Mouse (Mus musculus) urinary bladder, postnatal 10 days (tissue): Measurements from ENCODE around the gene Maneal.

Source experiments
- DNase-seq: peaks from one replicate; pipeline ENCODE4 v3.0.0; 2022; ENCODE audit warnings: low spot score

Gene Maneal

GRCm38 (mm10) chr4:124849631-124850260 lies 12.2 kb downstream of the Maneal start:
- DNase-seq, result no peak

DNA sequence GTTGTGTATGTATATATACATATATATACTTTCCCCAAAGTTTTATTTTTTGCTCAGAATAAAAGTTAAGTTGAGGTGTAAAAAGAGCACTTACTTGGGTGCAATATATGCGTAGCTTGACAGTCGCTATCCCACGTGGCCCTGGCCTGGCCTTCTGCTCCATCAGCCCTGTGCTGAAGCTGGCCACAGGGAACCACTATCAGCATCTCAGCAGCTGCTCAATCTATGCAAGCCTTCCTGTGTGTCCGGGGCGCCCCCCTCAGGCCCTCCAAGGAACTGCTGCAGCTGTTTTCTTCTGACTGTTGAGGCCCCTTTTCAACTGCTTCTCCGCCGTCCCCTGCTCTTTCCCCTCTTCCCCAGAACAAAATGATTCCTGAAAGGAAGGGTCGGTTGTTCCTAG lies 14.4 kb downstream of the Maneal start:
- peak; percentile 40 for DNase-seq

DNA sequence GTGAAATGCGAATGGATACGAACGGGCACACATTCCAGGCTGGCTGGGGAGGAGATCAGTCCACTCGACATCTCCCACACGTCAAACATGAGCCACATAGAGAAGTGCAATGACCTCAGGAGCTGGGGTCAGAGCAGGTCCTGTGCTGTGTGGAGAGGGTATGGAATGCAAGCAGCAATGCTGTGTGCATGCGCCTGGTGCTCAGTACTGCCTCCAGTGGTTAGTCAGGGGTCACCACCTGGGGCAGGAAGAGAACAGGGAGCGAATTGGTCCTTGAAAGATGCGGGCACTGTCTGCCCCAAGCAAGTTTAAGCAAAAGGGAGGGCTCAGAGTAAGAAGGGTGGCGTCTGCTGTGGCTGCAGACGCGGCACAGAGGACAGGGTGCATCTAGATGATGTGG lies 18.5 kb downstream of the Maneal start:
- no peak for DNase-seq

GRCm38 (mm10) chr4:124840998-124841397 lies 21.0 kb downstream of the Maneal start:
- no peak for DNase-seq

- no peak for DNase-seq
Observed at GRCm38 (mm10) chr4:124838035-124838700, 23.8 kb downstream of the Maneal start.

- no peak for DNase-seq
Observed at GRCm38 (mm10) chr4:124832796-124833195, 29.2 kb downstream of the Maneal start.

- no peak for DNase-seq
Observed at GRCm38 (mm10) chr4:124829671-124830070, 32.3 kb downstream of the Maneal start.

GRCm38 (mm10) chr4:124825371-124825965 lies 36.5 kb downstream of the Maneal start:
- no peak for DNase-seq

GRCm38 (mm10) chr4:124824967-124825366 lies 37.0 kb downstream of the Maneal start:
- DNase-seq, result no peak

- no peak for DNase-seq
Observed at GRCm38 (mm10) chr4:124818832-124819231, 43.1 kb downstream of the Maneal start.

DNA sequence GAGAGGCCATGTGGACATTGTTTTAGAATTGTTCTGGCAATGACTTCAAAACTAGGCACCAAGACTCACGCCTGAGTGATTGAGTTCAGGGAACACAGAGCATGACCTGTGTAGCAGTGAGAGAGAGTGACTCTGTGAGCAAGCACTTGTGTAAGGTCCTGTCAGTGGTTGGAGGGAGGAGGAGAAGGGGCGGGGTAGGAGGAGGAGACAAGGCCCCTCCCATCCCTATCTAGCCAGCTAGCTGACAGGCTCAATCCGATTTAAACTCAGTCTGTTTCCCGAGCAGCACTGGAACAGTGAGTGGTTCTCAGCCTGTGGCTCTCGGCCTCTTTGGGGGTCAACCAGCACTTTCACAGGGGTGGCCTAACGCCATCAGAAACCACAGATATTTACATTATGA lies 44.2 kb downstream of the Maneal start:
- no peak for DNase-seq

GRCm38 (mm10) chr4:124815901-124816300 lies 46.1 kb downstream of the Maneal start:
- no peak for DNase-seq

DNA sequence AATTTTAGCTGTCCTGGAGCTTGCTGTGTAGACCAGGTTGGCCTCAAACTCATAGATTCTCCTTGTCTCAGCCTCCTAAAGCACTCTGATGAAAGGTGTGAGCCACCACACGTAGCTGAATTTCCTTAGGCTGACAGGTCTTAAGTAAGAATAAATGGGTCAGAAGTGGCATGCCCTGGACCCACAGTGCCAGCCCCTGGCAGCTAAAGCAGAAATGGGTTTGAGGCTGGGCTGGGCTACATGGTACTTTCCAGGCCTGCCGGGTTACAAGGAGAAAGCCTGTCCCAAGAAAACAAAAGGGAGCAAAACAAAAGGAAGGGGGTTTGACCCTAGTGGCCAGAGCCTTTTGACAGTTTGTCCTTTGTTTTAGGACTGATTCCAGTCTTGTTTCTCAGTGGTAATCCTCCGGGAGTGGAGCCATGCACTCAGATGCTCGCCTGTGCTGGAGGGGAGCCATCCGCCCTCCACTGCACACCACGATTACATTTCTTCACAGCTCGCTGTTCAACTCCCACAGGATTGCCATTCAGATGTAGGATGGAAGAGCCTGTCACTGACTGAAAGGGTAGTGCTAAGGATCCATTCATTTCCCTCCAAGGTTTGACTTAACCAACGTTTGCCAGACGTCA lies 50.5 kb downstream of the Maneal start:
- no peak for DNase-seq

- DNase-seq, result no peak
Observed at GRCm38 (mm10) chr4:124810056-124810455, 51.9 kb downstream of the Maneal start.

DNA sequence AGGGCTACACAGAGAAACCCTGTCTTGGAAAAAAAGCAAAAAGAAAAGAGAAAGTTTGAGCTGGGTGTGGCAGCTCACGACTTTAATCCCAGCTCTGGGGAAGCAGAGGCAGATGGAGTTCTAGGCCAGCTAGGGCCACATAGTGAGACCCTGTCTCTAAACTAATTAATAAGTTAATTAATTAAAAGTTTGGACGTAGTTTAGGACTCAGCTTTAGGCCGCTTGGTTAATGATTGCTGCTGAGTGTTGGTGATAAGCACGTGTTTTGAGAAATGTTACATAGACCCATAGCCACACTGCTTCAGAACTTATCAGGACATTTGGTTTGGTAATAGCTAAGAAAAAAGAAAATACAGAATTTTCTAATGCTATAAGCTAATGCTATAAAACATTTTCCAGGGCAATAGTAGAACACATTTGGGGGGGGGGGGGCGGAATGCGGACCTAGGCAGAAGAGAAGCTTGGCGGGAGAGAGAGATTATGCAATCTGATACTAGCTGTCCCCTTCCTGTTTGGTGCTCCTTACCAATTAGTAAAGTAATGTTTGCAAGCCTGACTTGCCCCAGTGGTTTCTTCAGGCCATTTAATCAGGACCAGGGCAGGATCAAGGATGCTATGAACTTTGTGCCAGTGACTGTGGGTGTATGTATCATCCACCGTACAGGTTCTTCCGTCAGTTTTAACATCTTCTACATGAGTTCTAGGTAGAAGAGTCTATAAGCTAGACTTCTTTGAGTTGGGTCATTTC lies 52.7 kb downstream of the Maneal start:
- DNase-seq, result no peak

GRCm38 (mm10) chr4:124808511-124808910 lies 53.5 kb downstream of the Maneal start:
- DNase-seq, result no peak
